Comparison of ENCODE assay signal across 12 mouse cellular contexts in genomic region chr4:138980771-138981420, GRCm38 (mm10). TPM values are rescaled to one million over a fixed set of nuclear protein-coding genes. Genes with fewer than 3 reads are reported as not detected.
DNase-seq lines count a peak whose midpoint lies in the region; ATAC-seq and TF ChIP-seq lines count a peak whose summit lies in the region.
"Had no signal": no experiment of that assay in that cellular context is flagged by ENCODE, and none has a peak within 500 bp of the region (broad histone marks: within the 10 kb centered on the region; RNA-seq: fewer than 3 reads in every experiment).

No protein-coding gene starts in this region.

- WGBS in heart, embryonic 14.5 days = 20% methylated on average over 12 of the region's 12 CpGs
- 32% methylated on average over 12 of the region's 12 CpGs for WGBS in midbrain, postnatal 0 days
- 22% methylated on average over 12 of the region's 12 CpGs for WGBS in midbrain, embryonic 11.5 days
- WGBS in intestine, embryonic 16.5 days = 31% methylated on average over 12 of the region's 12 CpGs
- WGBS in stomach, postnatal 0 days = 23% methylated on average over 12 of the region's 12 CpGs

- ATAC-seq in heart, embryonic 14.5 days (ENCODE audit: insufficient number of reproducible peaks, insufficient read depth, low FRiP score, low read depth) = no peak
- no peak for ATAC-seq in midbrain, postnatal 0 days (ENCODE audit: low FRiP score)
- no peak for ATAC-seq in midbrain, embryonic 11.5 days (ENCODE audit: low FRiP score)
- peak; percentile 44; the same call in 1 of the 2 replicates for ATAC-seq in intestine, embryonic 16.5 days
- ATAC-seq in stomach, postnatal 0 days (ENCODE audit: low FRiP score, low TSS enrichment) = no peak

- no peak for TF ChIP-seq EP300 in stomach, postnatal 0 days (optimal IDR thresholded peaks at IDR 0.05)

- no peaks in the 10 kb centered on the region for H3K27me3 ChIP-seq in heart, embryonic 14.5 days (ENCODE audit: control insufficient read depth, insufficient read depth, low read length)
- H3K27me3 ChIP-seq in midbrain, postnatal 0 days (ENCODE audit: insufficient read depth, low read length) = no peaks in the 10 kb centered on the region; the same call in 1 of the 2 replicates
- no peaks in the 10 kb centered on the region for H3K27me3 ChIP-seq in midbrain, embryonic 11.5 days (ENCODE audit: control insufficient read depth, insufficient read depth, low read length)
- no peaks in the 10 kb centered on the region for H3K27me3 ChIP-seq in intestine, embryonic 16.5 days (replicated peaks; ENCODE audit: control insufficient read depth, insufficient read depth, low read length)
- no peaks in the 10 kb centered on the region for H3K27me3 ChIP-seq in stomach, postnatal 0 days (ENCODE audit: control insufficient read depth, insufficient read depth, low read length)
- H3K27me3 ChIP-seq: CH12.LX; hindbrain, embryonic 15.5 days had no signal

- H3K4me3 ChIP-seq in heart, embryonic 14.5 days (ENCODE audit: control insufficient read depth in 1 of 2, insufficient read depth in 1 of 2, low read depth in 1 of 2, low read length in 2 of 2) = no peak overlapping the region
- no peak overlapping the region for H3K4me3 ChIP-seq in midbrain, postnatal 0 days (ENCODE audit: low read depth, low read length)
- no peak overlapping the region for H3K4me3 ChIP-seq in midbrain, embryonic 11.5 days (ENCODE audit: low read depth, low read length)
- no peak overlapping the region for H3K4me3 ChIP-seq in intestine, embryonic 16.5 days (ENCODE audit: low read length)
- no peak overlapping the region for H3K4me3 ChIP-seq in stomach, postnatal 0 days (ENCODE audit: low read depth, low read length)
- H3K4me3 ChIP-seq: hindbrain, embryonic 15.5 days; left cerebral cortex, adult 2 months had no signal

- no peaks in the 10 kb centered on the region for H3K9me3 ChIP-seq in heart, embryonic 14.5 days (ENCODE audit: control insufficient read depth, low read length)
- no peaks in the 10 kb centered on the region for H3K9me3 ChIP-seq in midbrain, postnatal 0 days (ENCODE audit: low read length)
- H3K9me3 ChIP-seq in midbrain, embryonic 11.5 days (ENCODE audit: control insufficient read depth, low read length) = no peaks in the 10 kb centered on the region
- H3K9me3 ChIP-seq in intestine, embryonic 16.5 days (ENCODE audit: control insufficient read depth, low read length) = no peaks in the 10 kb centered on the region
- H3K9me3 ChIP-seq in stomach, postnatal 0 days (ENCODE audit: control insufficient read depth, low read length) = no peaks in the 10 kb centered on the region
- H3K9me3 ChIP-seq: hindbrain, embryonic 15.5 days had no signal

- no peaks in the 10 kb centered on the region for H3K36me3 ChIP-seq in heart, embryonic 14.5 days (ENCODE audit: control insufficient read depth, insufficient read depth, low read length)
- H3K36me3 ChIP-seq in midbrain, postnatal 0 days (ENCODE audit: insufficient read depth, low read length) = no peaks in the 10 kb centered on the region
- no peaks in the 10 kb centered on the region for H3K36me3 ChIP-seq in midbrain, embryonic 11.5 days (ENCODE audit: control insufficient read depth, insufficient read depth, low read length)
- H3K36me3 ChIP-seq in intestine, embryonic 16.5 days (ENCODE audit: control insufficient read depth, insufficient read depth, low read length) = no peaks in the 10 kb centered on the region
- H3K36me3 ChIP-seq in stomach, postnatal 0 days (ENCODE audit: control insufficient read depth, insufficient read depth, low read length) = no peaks in the 10 kb centered on the region
- H3K36me3 ChIP-seq: hindbrain, embryonic 15.5 days had no signal

- H3K27ac ChIP-seq in heart, embryonic 14.5 days (replicated peaks in 1 of 2; ENCODE audit: control insufficient read depth in 1 of 2, insufficient read depth in 1 of 2, low read depth in 2 of 2, low read length in 2 of 2) = no peak overlapping the region
- H3K27ac ChIP-seq in midbrain, postnatal 0 days (ENCODE audit: low read depth, low read length) = no peak overlapping the region
- no peak overlapping the region for H3K27ac ChIP-seq in midbrain, embryonic 11.5 days (ENCODE audit: low read depth, low read length)
- H3K27ac ChIP-seq in intestine, embryonic 16.5 days (ENCODE audit: low read length) = no peak overlapping the region
- H3K27ac ChIP-seq in stomach, postnatal 0 days (replicated peaks) = no peak overlapping the region
- H3K27ac ChIP-seq: hindbrain, embryonic 15.5 days; left cerebral cortex, adult 2 months had no signal

- H3K4me2 ChIP-seq in heart, embryonic 14.5 days (ENCODE audit: low read length) = peak overlapping the region; percentile 2; the same call in 1 of the 2 replicates
- H3K4me2 ChIP-seq in midbrain, postnatal 0 days (ENCODE audit: low read depth, low read length, poor library complexity, severe bottlenecking) = 0 out of 2 replicates have a peak overlapping the region, but pooled peaks have one; percentile 4
- H3K4me2 ChIP-seq in midbrain, embryonic 11.5 days = no peak overlapping the region
- no peak overlapping the region for H3K4me2 ChIP-seq in intestine, embryonic 16.5 days (ENCODE audit: low read depth, low read length)
- 0 out of 2 replicates have a peak overlapping the region, but pooled peaks have one; percentile 8 for H3K4me2 ChIP-seq in stomach, postnatal 0 days (replicated peaks; ENCODE audit: low read depth)
- H3K4me2 ChIP-seq: hindbrain, embryonic 15.5 days had no signal

- no peak overlapping the region for H3K9ac ChIP-seq in heart, embryonic 14.5 days (ENCODE audit: low read length)
- no peak overlapping the region for H3K9ac ChIP-seq in midbrain, postnatal 0 days (replicated peaks; ENCODE audit: low read length, poor library complexity, severe bottlenecking)
- no peak overlapping the region for H3K9ac ChIP-seq in midbrain, embryonic 11.5 days (ENCODE audit: low read length)
- no peak overlapping the region for H3K9ac ChIP-seq in intestine, embryonic 16.5 days (ENCODE audit: low read depth, low read length)
- no peak overlapping the region for H3K9ac ChIP-seq in stomach, postnatal 0 days (ENCODE audit: low read length)
- H3K9ac ChIP-seq: hindbrain, embryonic 15.5 days had no signal

- H3K4me1 ChIP-seq in heart, embryonic 14.5 days (ENCODE audit: control insufficient read depth in 2 of 2, insufficient read depth in 2 of 2, low read length in 2 of 2) = peaks cover 0 to 3% of the 10 kb centered on the region in 2 experiments; a peak in 1 of 4 replicates
- peaks cover 4% of the 10 kb centered on the region; the same call in 1 of the 2 replicates for H3K4me1 ChIP-seq in midbrain, postnatal 0 days (ENCODE audit: insufficient read depth, low read length)
- H3K4me1 ChIP-seq in midbrain, embryonic 11.5 days (ENCODE audit: control insufficient read depth, insufficient read depth, low read length) = no peaks in the 10 kb centered on the region; the same call in 1 of the 2 replicates
- 0 out of 2 replicates have a peak, but pooled peaks cover 3% of the 10 kb centered on the region for H3K4me1 ChIP-seq in intestine, embryonic 16.5 days (ENCODE audit: control insufficient read depth, insufficient read depth, low read length)
- no peaks in the 10 kb centered on the region for H3K4me1 ChIP-seq in stomach, postnatal 0 days (replicated peaks; ENCODE audit: control insufficient read depth, insufficient read depth)
- H3K4me1 ChIP-seq: hindbrain, embryonic 15.5 days had no signal

- TF ChIP-seq CTCF in midbrain, postnatal 0 days (IDR thresholded peaks at IDR 0.05) = no peak
- TF ChIP-seq CTCF in stomach, postnatal 0 days (IDR thresholded peaks at IDR 0.05; ENCODE audit: low read depth) = no peak

- no peak for DNase-seq in heart, postnatal 4 days
- no peak for DNase-seq in midbrain, postnatal 0 days (ENCODE audit: low spot score)
- DNase-seq in midbrain, embryonic 11.5 days (ENCODE audit: low spot score, missing footprints) = no peak
- DNase-seq in stomach, postnatal 0 days (ENCODE audit: low spot score) = no peak
- no peak for DNase-seq in testis, postnatal 14 days (ENCODE audit: low spot score)
- DNase-seq in spleen, adult 12 weeks (ENCODE audit: low spot score) = no peak

RNA-seq across cellular contexts. Expression of gene Tmco4, which starts 8.2 kb away (rescaled TPM):
- polyA plus RNA-seq in heart, embryonic 14.5 days (2014; fragmentation: Nextera tagmentation; extraction: Ambion mirVana) = 4.8 and 5.7 TPM in 2 replicates
- 10 to 100 TPM; 11.7 to 14.2 TPM for total RNA-seq in heart, postnatal 4 days (2021)
- 1.9 and 2.9 TPM in 2 replicates for total RNA-seq in midbrain, postnatal 0 days (2014; rRNA removed)
- polyA plus RNA-seq in midbrain, postnatal 0 days (2015; fragmentation: Nextera tagmentation; extraction: Ambion mirVana) = 1.1 and 1.3 TPM in 2 replicates
- polyA plus RNA-seq in midbrain, embryonic 11.5 days (2014; fragmentation: Nextera tagmentation; extraction: Ambion mirVana) = 0.46 and 0.90 TPM in 2 replicates
- 16.3 and 17.1 TPM in 2 replicates for polyA plus RNA-seq in intestine, embryonic 16.5 days (2015; fragmentation: Nextera tagmentation; extraction: Ambion mirVana)
- polyA plus RNA-seq in stomach, postnatal 0 days (2015; fragmentation: Nextera tagmentation; extraction: Ambion mirVana) = 10.3 and 10.8 TPM in 2 replicates

RNA-seq across cellular contexts. Expression of gene Rnf186, which starts 14.0 kb away (rescaled TPM):
- polyA plus RNA-seq in heart, embryonic 14.5 days (2014; fragmentation: Nextera tagmentation; extraction: Ambion mirVana) = not detected in 2 replicates
- total RNA-seq in heart, postnatal 4 days (2021) = not detected
- not detected in 2 replicates for total RNA-seq in midbrain, postnatal 0 days (2014; rRNA removed)
- polyA plus RNA-seq in midbrain, postnatal 0 days (2015; fragmentation: Nextera tagmentation; extraction: Ambion mirVana) = not detected in 2 replicates
- polyA plus RNA-seq in midbrain, embryonic 11.5 days (2014; fragmentation: Nextera tagmentation; extraction: Ambion mirVana) = not detected in 2 replicates
- polyA plus RNA-seq in intestine, embryonic 16.5 days (2015; fragmentation: Nextera tagmentation; extraction: Ambion mirVana) = 106 and 121 TPM in 2 replicates
- 17.6 and 24.8 TPM in 2 replicates for polyA plus RNA-seq in stomach, postnatal 0 days (2015; fragmentation: Nextera tagmentation; extraction: Ambion mirVana)
- total RNA-seq: CH12.LX; left cerebral cortex, adult 2 months had no signal
- polyA plus RNA-seq: neural tube, embryonic 11.5 days had no signal

Comparison
In these comparisons a context has a peak if more than half of its experiments do, and no peak if none do; other contexts are left out.
1. H3K4me2 ChIP-seq: peak in heart, embryonic 14.5 days (single experiment), midbrain, postnatal 0 days (single experiment) and stomach, postnatal 0 days (single experiment); none in midbrain, embryonic 11.5 days (single experiment) and intestine, embryonic 16.5 days (single experiment).
2. RNA of gene Rnf186, which starts 14.0 kb away (polyA plus RNA-seq): 106 to 121 TPM in intestine, embryonic 16.5 days and 17.6 to 24.8 TPM in stomach, postnatal 0 days; not detected in heart, embryonic 14.5 days, not detected in midbrain, postnatal 0 days and not detected in midbrain, embryonic 11.5 days; every median in the first group is over 10 times any median in the second.